Mouse (Mus musculus): Measurements from ENCODE around the gene Arrb1.
"Not testable (repeated sequence)": the region's sequence is repeated elsewhere in the genome, so short reads cannot be mapped to it uniquely, and the experiment has no call there.

Gene Arrb1

DNA sequence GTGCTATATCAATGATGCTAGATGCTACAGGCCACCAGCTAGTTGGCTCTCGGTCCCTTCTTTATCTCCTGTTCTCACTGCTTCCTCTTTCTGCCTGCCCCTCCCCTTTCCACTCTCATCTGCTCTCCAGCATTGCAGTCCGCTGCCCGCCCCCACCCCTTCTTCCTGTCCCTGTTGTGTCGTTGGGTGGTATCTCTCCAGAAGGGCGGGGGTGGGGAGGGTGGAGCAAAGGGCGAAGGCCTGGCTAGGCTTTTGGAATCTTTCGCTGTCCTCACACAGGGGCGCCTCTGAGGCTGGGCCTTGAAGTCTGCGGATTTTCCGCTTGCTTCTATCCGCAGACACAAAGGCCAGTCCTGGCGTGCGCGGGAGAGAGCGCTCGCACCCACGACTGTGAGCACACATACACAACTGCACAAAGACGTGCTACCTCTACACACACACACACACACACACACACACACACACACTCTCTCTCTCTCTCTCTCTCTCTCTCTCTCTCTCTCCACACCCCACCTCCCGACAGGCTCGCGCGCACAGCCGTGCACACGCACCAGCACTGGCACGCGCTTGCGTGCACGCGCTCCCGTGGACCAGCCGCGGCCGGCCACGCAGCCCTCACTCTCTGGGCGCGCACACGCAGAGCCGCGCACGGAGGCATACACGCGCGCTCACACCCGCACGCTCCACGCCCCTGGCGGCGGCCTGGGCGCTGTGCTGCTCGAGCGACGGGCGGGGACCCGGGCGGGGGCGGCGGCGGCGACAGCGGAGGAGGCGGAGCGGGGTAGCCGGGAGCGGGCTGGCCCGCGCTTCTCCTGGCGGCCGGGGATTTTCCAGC lies at the start of gene Arrb1:
Gene Arrb1 (plus strand): TSS at position 566 of the 835 bp plus-strand sequence.
- DNase-seq, result peak; percentile 84

DNA sequence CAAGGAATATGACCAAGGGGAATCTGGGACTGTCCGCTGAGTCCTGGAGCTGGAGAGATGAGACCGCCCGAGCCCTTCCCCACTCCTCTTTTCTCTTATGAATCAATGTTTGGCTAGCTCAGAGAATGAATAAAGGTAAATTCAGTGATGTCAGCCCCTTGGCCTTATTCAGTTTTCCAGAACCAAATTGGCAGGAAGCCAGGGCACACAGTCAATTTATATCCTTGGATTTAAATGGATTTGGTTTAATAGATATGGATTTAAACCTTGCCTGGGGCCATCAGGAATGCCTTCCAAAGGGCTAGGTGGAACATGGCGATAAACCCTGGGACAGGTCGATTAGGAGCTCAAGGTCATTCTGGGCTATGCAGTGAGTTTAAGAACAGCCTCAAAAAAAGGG lies 45.6 kb upstream of the Arrb1 start:
- no peak for DNase-seq

DNA sequence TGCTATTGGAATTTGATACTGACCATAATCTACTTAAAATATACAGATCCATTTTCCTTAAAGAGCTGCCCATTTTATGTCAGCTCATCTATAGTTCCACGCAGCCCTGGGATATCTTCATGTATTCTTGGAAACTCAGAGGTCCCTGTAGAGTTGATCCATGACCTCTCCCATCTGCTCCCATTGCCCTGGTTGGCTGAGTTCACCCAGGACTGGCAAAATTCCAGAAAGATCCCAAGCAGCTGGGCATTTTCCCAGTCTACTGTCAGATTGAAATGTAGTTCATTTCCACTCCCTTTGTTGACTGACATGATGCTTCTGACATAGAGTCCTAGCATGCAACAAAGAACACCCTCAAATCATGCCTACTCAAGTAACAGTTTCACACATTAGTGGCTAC lies 36.1 kb upstream of the Arrb1 start:
- DNase-seq, result no peak

DNA sequence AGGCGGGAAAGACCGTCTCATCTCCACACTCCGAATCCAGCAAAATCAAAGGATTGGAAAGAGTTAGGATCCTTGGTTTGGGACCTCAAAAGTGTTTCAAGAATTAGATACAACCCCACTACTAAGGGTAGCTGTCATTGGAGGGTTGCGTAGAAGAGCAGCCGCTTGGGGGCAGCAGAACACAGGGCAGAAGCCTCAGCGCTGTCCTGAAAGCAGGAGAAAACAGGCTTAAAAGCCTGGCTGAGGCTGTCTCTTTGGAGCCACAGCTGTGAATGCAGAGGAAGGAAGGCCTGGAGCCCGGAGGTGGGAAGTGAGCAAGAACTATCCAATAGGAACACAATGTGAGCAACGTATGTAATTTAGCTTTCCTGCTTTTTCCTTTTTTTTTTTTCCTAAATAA lies 35.1 kb upstream of the Arrb1 start:
- peak; percentile 79 for DNase-seq

DNA sequence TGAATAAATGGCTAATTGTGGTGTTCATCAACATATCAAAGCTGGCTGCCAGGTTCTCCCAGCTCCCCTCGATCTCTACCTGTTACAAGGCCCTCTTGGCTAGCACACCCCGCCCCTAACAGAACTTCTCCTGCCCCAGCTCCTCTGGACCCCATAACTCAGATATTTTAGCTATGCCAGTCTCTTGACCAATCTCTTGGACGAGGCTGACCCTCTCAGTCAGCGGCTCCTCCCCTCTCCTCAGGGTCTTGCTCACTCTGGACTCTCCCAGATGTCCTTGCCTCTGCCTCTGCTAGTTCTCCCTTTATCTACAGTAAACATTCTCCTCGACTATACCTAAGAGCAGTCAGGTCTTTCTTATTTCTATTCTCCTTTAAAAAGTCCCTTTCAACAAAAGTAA lies 34.6 kb upstream of the Arrb1 start:
- no peak for DNase-seq

DNA sequence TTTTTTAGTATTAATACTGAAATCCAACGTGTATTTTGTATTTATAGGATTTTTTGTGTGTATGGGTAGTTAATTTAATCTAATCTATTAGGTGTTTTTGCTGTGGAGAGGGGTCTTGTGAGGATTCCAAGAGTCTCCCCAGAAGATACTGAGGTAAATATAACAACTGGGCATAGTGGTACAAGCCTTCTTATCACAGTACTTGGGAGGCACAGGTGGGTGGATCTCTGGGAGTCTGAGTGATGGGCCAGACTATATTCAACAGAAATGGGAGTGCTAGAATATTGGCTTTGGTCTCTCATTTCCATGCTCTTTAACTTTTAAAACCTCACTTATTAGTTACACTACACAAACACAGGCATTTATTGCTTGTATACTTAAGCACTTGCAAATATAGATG lies 34.1 kb upstream of the Arrb1 start:
- no peak for DNase-seq

DNA sequence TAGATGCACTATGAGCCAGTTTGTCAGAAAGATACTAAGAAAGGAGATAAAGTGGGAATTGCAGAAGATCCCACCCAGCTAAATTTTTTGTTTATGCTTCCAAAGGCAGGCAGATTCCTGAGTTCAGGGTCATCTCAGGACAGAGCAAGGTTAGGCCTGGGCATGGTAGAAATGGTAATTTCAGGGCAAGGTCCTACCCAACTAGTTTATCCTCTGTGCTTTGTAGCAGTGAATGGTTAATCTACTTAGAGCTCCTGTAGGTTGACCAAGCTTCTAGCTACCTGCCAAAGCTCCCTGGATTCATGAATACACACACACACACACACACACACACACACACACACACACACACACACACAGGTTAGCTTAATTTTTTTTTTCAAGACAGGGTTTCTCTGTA lies 30.7 kb upstream of the Arrb1 start:
- no peak for DNase-seq

DNA sequence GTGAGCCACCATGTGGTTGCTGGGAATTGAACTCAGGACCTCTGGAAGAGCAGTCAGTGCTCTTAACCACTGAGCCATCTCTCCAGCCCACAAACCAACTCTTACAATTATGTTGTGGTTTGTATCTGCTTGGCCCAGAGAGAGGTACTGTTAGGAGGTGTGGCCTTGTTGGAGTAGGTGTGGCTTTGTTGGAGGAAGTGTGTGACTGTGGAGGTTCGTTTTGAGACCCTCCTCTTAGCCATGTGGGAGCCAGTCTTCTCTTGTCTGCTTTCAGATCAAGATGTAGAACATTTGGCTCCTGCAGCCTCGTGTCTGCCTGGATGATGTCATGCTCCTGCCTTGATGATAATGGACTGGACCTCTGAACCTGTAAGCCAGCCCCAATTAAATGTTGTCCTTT lies 27.1 kb upstream of the Arrb1 start:
- not testable (repeated sequence) for DNase-seq

DNA sequence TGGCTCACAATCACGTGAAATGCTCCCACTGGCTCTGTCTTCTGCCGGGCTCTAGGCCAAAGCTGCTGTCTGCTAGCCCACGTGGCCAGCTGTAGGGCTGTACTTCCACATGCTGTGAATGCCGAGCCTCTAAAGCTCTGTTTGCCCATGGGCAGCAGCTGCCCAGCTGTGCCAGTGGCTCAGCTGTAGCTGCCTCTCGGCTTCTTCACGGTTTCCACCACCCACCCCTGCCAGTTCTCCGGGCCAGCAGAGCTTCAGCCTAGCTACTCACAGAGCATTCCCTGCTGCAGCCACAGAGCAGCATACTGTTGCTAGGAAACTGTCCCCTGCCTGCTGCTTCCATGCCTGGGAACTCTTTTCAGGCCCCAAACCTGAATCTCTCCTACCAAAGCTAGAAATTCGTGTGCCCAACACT lies 25.2 kb upstream of the Arrb1 start:
- no peak for DNase-seq

DNA sequence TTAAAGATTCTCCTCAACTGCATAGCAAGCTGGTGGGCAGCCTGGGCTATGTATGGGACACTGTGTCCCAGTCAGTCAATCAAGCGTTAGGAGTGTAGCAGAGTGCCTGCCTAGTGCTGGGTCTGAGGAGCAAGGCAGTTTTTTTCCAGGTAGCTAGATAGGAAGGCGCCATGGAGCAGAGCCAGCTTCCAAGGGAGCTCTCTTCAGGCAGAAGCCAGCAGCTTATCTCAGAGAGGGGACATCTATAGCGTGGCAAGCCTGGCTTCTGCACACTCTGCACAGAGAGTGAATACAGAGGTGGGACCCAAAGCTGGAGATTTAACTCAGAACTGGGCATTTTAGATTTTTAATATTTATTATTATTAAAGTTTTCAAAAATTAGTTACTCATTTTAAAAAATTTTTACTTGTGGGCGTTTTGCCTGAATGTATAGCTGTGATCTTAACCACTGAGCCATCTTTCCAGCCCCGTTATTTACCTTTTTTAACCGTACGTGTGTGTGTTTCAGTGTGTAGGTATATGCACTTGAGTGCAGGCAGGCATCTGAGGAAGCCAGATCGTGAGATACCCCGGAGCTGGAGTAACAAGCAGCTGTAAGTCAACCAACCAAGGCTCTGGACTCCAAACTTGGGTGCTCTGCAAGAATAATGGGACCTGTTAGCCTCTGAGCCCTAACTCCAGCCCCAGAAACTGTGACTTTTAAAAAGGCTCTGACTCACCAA lies 19.0 kb upstream of the Arrb1 start:
- no peak for DNase-seq

DNA sequence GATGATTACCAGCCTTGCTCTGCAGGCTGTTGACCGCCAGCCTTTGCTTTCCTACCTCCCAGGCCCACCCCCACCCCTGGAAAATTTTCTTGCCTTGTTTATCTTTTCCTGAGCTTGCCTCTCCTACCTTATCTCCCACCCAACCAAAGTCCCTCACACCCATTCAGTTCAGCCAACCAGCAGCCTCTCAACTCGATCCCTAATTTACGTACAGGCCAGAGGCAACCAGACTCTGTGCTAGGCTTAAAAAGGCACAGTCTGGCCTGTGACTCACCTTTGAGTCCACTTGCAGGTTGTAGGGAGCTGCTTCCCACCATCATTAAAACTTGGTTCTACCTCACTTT lies 18.5 kb upstream of the Arrb1 start:
- DNase-seq, result no peak

DNA sequence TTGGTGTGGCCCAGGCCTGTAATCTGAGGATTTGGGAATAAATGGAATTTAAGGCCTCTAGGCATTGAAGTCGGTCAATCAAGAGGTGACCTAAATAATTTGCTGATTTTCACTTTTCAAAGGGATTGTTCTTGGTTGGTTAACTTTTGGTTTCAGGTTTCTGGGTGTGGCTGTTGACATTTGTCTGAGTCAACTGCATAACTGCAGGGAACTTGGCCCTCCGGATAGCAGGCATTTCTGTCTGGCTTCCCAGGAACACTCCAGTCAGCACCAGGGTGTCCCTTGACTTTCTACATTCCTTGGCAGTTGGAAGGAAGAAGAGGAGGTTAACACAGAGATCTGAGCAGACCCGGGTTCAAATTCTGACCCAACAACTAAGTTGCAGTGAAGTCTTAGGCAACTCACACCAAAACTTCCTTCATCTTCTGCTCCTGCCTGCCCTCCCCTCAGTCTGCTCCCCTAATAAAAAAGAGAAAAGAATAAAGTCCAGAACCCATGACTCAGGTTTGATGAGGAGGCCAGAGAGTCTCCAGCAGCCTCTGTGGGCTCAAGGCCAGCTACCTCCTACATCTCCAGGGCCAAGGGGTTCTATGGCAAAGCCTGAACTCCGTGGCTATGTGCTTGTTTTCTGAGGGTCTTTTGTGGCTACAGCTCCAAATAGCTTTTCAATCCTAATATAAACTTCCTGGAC lies 16.2 kb upstream of the Arrb1 start:
- no peak for DNase-seq

DNA sequence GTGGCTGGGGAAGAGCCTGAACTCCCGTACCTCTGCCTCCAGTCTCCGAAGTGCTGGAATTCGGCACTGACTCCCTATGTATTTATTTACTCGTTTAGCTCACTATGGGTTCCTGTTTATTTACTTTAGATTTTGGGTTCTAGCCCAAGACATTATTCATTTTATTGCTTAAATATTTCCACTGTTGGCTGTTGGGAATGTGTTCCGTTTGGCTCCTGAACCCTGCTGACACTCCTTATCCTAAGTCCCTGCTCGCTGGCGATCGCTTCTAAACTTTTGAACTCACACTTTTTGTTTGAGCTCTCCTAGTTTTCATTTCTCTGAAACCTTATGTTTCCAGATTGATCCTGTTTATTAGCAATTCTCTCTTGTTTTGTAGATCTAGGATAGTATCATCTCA lies 12.1 kb upstream of the Arrb1 start:
- DNase-seq, result no peak

DNA sequence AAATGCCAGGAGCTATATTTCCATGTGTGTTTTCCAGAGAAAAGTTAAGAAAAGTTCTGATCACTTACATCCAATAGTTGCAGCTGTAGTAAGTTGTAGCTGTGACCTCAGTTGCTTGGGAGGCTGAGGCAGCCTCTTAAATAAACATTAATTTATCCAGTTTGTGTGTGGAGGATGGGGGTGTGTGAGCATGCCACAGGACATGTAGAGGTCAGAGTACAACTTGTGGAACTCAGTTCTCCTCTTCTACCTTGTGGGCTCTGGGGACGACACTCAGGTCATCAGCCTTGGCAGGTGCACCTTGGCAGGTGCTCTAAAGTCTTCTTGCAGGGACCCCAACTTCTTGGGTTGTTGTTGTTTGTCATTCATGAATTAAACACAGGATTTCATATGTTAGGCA lies 11.4 kb upstream of the Arrb1 start:
- no peak for DNase-seq

DNA sequence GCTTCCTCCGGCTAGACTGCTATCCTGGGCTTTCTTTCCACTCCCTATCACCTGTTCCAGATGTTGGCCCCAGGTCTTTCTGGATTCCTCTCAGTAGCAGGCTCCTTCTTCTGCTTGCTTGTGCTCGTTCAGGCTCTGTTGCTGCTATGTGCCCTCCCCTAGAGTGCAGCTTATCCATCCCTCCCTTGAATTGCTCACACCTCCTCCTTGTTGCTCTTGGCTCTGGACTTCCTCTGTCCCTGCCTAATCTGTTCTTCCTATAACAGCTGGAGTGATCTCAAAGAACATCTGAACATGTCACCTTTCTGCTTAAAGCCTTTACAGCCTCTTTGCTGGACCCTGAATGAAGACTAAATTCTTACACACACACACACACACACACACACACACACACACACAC lies 6.7 kb upstream of the Arrb1 start:
- no peak for DNase-seq

DNA sequence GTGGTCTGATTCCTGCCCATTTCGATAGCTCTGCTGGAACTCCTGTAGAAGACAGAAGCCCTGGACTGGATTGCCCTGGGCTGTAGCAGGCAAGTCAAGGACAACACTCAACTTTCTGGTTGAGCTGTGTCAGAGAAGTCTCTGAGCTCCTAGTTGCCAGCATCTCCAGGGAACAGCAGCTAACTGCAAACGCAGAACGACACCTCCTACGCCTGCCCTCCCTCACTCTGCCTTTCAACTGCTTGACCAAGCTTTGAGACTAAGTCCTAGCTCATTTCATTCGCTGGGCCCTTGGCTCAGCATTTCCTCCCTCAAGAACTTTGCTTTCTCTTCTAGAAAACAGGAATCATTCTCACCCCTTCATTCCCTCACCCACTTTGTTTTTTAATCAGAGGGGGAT lies 5.9 kb upstream of the Arrb1 start:
- DNase-seq, result no peak

DNA sequence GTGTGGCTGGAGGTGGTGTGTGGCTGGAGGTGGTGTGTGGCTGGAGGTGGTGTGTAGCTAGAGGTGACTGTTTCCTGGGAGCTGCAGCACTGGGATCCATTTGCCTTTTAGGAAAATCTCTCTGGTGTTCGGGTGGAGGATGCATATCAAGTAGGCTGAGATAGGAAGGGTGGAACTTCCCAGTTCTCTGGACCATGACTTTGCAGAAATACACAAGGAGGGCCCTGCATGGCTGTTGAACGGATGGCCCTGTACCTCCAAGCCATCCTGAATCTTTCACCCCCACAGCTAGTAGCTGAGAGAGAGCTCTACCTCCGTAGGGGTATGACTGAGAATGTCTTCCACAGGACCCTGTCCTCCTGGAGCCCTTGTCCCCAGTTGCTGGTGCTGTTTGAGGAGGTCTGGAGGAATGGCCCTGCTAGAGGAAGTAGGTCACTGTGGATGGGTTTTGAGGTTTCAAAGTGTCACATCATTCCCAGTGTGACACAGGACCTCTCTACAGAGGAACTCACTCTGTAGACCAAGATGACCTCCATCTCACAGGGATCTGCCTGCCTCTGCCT lies 3.8 kb upstream of the Arrb1 start:
- DNase-seq, result no peak

DNA sequence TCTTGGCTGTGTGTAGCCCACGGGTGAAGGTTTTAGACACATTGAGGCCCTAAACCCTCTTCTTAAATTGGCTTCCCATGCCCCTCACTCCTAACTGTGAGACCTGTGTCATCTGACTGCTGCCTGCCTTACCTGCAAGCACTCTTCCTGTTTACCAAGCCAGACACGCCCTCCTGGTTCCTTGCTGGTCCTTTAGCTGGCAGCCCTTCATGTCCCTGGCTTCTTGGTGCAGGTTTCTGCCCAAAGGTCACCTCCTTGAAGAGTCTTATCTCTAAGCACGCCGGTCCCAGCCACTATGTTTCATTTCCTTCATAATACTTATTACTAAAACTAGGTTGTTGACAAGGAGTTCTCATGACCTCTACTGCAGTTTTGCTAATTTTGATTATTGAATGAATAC lies 2.7 kb upstream of the Arrb1 start:
- DNase-seq, result no peak

DNA sequence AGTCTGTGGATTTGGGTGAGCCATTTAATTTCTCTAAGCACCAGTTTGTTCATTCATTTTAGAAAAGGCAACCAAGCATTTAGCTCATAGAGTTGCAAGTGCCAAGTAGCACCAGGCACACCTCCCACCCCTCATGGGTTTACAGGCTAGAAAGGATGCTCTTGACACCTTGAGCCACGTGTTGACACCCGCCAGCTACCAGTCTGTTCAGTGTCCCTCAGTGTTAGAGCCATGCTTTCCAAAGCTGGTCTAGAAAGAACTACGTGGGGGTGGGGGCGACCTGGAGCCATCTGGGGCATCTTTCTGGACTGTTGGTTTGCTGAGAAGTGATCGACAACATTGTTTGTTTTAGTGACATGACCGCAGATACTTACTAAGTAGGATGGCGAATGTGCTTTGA lies 1.7 kb upstream of the Arrb1 start:
- no peak for DNase-seq

DNA sequence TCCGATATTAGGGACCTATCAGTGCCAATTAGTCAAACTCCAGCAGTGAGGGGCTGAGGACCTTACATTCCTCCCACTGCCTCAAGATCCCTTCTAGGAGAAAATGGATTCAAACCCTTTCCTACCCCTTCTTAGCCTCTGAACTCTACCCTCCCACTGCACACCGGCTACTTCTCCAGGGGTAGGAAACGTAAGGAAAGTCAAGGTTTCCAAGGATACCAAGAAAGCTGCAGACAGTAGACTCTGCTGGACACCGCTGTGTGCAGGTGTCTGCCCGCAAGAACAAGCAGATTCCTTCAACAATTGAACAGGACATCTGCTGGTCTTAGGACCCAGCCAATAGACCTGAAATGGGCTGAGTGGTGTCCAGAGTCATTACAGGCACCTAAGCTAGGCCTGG lies 765 bp upstream of the Arrb1 start:
- no peak for DNase-seq

DNA sequence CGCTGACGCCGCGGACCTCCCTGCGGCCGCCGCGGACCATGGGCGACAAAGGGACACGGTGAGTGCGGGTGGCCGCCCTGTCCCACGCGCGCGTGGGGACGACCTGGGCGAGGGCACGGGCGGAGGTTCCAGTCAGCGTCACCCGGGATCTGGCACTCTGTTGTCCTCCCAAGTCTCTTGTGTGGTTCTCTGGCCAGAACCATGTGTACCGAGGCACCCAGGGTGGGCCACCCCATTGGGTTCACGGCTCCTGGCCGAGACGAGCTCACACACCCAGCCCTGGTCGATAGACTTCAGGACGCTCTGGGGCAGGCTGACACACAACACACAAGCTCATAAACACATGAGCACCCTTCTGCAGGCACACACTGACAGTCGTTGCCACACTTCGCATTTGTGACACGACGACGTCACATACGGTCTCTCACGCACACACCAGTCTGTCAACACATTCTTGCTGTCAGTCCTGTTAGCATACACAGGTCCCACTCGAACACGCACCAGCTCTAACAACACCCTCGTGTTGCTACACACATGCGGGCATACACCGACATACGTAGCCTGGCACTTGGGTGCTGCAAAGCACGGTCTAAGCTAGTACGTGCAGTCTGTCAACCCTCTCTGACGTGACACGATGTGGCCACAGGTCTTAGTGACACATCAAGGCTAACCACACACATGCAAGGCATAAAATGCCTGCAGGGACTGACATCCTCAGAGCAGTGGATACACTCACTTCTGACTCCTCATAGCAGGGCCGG lies 655 bp downstream of the Arrb1 start:
- peak; percentile 55 for DNase-seq

DNA sequence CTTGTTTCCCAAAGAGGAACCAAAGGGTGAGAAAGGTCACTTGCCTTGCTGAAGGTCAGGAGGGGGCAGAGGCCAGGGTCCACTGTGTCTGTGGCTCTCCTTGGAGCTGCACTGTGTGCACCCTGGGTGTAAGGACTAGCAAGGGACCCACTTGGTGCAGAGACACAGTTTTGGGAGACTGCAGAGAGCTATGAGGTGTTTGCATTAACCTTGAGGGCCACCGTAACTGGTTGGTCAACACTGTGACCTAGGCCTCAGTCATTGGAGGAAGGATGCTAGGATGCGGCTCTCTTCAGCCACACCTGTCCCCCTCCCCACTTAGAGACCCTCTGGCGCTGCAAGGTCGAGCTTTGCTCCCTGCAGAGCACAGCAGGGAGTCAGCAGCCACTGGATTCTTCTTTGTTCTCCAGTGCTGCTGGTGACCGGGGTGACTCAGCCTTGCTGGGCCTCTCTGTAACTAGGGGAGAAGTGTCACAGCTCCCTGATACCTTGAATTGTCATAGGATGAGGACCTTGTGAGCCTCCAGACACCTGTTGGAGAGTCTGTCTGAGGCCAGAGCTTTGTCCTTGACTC lies 2.0 kb downstream of the Arrb1 start:
- no peak for DNase-seq

DNA sequence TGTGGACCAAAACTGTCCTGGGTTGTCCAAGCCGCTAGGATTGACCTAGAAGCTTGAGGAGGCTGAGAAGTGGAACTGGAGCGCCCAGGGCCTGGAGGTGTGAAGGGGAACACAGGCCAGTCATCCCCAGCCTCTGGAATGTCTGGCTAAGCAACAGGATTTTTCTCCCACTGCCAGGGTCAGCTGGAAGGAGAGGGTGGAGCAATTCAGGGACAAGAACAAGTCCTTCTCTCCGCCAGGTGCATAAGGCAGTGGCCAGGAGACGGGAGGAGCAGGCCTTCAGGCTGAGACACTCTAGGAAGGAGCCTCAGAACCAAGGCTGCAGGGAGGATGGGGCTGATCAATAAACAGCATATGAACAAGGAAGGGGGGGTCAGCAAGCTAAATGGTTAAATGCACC lies 3.2 kb downstream of the Arrb1 start:
- DNase-seq, result no peak

All from thymus, postnatal 25 days (tissue).